ENCODE assay signal across 8 mouse cellular contexts in the genomic region with DNA sequence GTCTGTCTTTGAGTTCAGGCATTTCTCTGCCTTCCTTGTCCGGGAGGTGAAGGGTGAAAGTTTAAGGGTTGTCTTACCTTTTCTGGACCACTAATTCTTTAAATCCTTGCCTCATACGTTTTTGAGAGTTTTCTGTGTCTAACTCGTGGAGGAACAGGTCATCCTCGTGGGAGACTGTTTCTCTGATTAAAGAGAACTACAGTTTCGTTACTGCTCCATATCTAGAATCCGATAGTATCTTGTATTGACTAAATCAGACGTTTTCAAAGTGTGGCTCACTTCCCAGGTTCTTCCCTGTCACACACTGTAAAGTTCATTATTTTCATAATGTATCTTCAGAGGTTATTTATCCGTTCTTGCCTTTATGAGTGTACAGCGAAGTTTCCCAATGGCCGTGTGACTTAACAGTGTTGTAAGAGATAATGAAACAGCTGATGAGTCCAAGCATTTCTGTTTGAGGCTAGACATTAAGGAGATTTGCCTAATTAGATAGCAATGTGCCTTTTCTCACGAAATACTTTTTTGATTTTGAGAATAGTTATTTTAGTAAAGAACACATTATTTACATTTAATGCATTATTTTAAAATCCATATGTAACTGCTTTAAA. TPM values are rescaled to one million over a fixed set of nuclear protein-coding genes. Genes with fewer than 3 reads are reported as not detected.
A peak's percentile ranks its signal among the peaks of the same experiment; 100 is the strongest.
DNase-seq lines count a peak whose midpoint lies in the region; ATAC-seq and TF ChIP-seq lines count a peak whose summit lies in the region.

No protein-coding gene starts in this region.

- peaks cover 13% of the 10 kb centered on the region for H3K36me3 ChIP-seq in heart, adult 2 months (ENCODE audit: control insufficient read depth, insufficient read depth, low read length)
- no peaks in the 10 kb centered on the region for H3K36me3 ChIP-seq in hindbrain, embryonic 10.5 days

- intact Hi-C loops in heart, adult 2 months (cut with DNase I), result no loop called here
- intact Hi-C loops in heart, postnatal 36 days (cut with DNase I), result loop anchor here (2.0 kb wide), 1 partner anchor 14 kb away; no protein-coding TSS in a partner anchor

- H3K4me3 ChIP-seq in heart, adult 2 months, result peak overlapping the region; percentile 99
- peak overlapping the region; percentile 30 for H3K4me3 ChIP-seq in bone marrow, adult 2 months (replicated peaks; ENCODE audit: control insufficient read depth, low read depth, low read length)
- H3K4me3 ChIP-seq in hindbrain, embryonic 10.5 days, result peak overlapping the region; percentile 90

- no peak for TF ChIP-seq CTCF in heart, adult 2 months (IDR thresholded peaks at IDR 0.05)
- no peak for TF ChIP-seq CTCF in bone marrow, adult 2 months (IDR thresholded peaks at IDR 0.05; ENCODE audit: control insufficient read depth, insufficient read depth, low read length)

- 5% methylated on average over 11 of the region's 11 CpGs for WGBS in heart, adult 2 months
- WGBS in bone marrow, adult 2 months, result 6% methylated on average over 11 of the region's 11 CpGs
- 26% methylated on average over 11 of the region's 11 CpGs for WGBS in hindbrain, embryonic 10.5 days

- TF ChIP-seq POLR2A in heart, adult 2 months (IDR thresholded peaks at IDR 0.05; ENCODE audit: insufficient read depth, low read depth, low read length), result no peak
- no peak for TF ChIP-seq POLR2A in bone marrow, adult 2 months (IDR thresholded peaks at IDR 0.05; ENCODE audit: borderline replicate concordance, control insufficient read depth, low read depth, low read length)

- TF ChIP-seq EP300 in heart, adult 2 months (IDR thresholded peaks at IDR 0.05; ENCODE audit: insufficient read depth, low read depth, low read length), result no peak

- peak overlapping the region; percentile 79; the same call in 1 of the 2 replicates for H3K9ac ChIP-seq in heart, adult 2 months (ENCODE audit: low read depth, low read length)

- no peaks in the 10 kb centered on the region for H3K9me3 ChIP-seq in hindbrain, embryonic 10.5 days

- peak overlapping the region; percentile 62 for H3K27ac ChIP-seq in heart, adult 2 months
- no peak overlapping the region; the same call in 1 of the 2 replicates for H3K27ac ChIP-seq in bone marrow, adult 2 months (ENCODE audit: control insufficient read depth, insufficient read depth, low read depth, low read length, poor library complexity)
- H3K27ac ChIP-seq in hindbrain, embryonic 10.5 days, result peak overlapping the region; percentile 89; the same call in 1 of the 2 replicates

- peak; percentile 37 for ATAC-seq in megakaryocyte, adult 5-6 weeks (ENCODE audit: poor library complexity, severe bottlenecking)

- no peak for DNase-seq in heart, adult 2 months
- no peak for DNase-seq in heart, postnatal 36 days
- DNase-seq in hindbrain, embryonic 10.5 days (ENCODE audit: low spot score), result no peak
- DNase-seq in cerebellum, postnatal 4 days (ENCODE audit: low spot score in 2 of 2), result no peak
- DNase-seq in adrenal gland, postnatal 36 days, result no peak
- DNase-seq in B cell, adult 2 months, result no peak

- peaks cover 6% of the 10 kb centered on the region for H3K4me1 ChIP-seq in heart, adult 2 months (ENCODE audit: control insufficient read depth, insufficient read depth, low read length)
- peaks cover 2% of the 10 kb centered on the region; the same call in 1 of the 2 replicates for H3K4me1 ChIP-seq in bone marrow, adult 2 months (ENCODE audit: control insufficient read depth, insufficient read depth, low read length)
- H3K4me1 ChIP-seq in hindbrain, embryonic 10.5 days (replicated peaks), result peaks cover 6% of the 10 kb centered on the region

- H3K27me3 ChIP-seq in heart, adult 2 months (ENCODE audit: control insufficient read depth, insufficient read depth, low read length), result no peaks in the 10 kb centered on the region
- H3K27me3 ChIP-seq in hindbrain, embryonic 10.5 days (ENCODE audit: insufficient read depth, poor library complexity, severe bottlenecking), result no peaks in the 10 kb centered on the region

- 0 out of 2 replicates have a peak, but pooled peaks cover 2% of the 10 kb centered on the region for H3K79me2 ChIP-seq in heart, adult 2 months (replicated peaks; ENCODE audit: control insufficient read depth, insufficient read depth, low read length)

RNA-seq across cellular contexts. Expression of a gene that starts 0.9 kb away (rescaled TPM):
- 10 to 100 TPM; 23.7 to 29.0 TPM for total RNA-seq in heart, adult 2 months (2021)
- 5.9 and 10.5 TPM in 2 replicates for polyA plus RNA-seq in heart, adult 2 months (2012; rRNA removed)
- 10 to 100 TPM; 18.5 to 24.0 TPM for total RNA-seq in heart, postnatal 36 days (2021)
- 3.8 and 5.0 TPM in 2 replicates for polyA plus RNA-seq in bone marrow, adult 2 months (2011; ENCODE audit: insufficient read depth, insufficient read length, low replicate concordance, missing spikeins)
- 3.8 TPM in 2 replicates for polyA plus RNA-seq in hindbrain, embryonic 10.5 days (2016; fragmentation: Nextera tagmentation; extraction: Ambion mirVana)
- 37.6 and 39.2 TPM in 2 replicates for total RNA-seq in megakaryocyte, adult 5-6 weeks (2015)
- 15.3 and 18.3 TPM in 2 replicates for total RNA-seq in megakaryocyte, adult 5-6 weeks (2017)
- total RNA-seq in adrenal gland, postnatal 36 days (2021), result 10 to 100 TPM; 17.7 to 33.5 TPM

RNA-seq across cellular contexts. Expression of a gene that starts 47.2 kb away (rescaled TPM):
- total RNA-seq in heart, adult 2 months (2021), result under 1 TPM in 1 of 2 experiments, not detected in 1; 0.16 TPM
- 0.04 and 0.06 TPM in 2 replicates for polyA plus RNA-seq in heart, adult 2 months (2012; rRNA removed)
- total RNA-seq in heart, postnatal 36 days (2021), result under 1 TPM in 1 of 2 experiments, not detected in 1; 0.08 TPM
- not detected in 2 replicates for polyA plus RNA-seq in bone marrow, adult 2 months (2011; ENCODE audit: insufficient read depth, insufficient read length, low replicate concordance, missing spikeins)
- 0.85 and 1.7 TPM in 2 replicates for polyA plus RNA-seq in hindbrain, embryonic 10.5 days (2016; fragmentation: Nextera tagmentation; extraction: Ambion mirVana)
- total RNA-seq in megakaryocyte, adult 5-6 weeks (2015), result 0.07 and 0.39 TPM in 2 replicates
- total RNA-seq in megakaryocyte, adult 5-6 weeks (2017), result 0.48 and 0.65 TPM in 2 replicates
- not detected for total RNA-seq in adrenal gland, postnatal 36 days (2021)

Comparison
In these comparisons a context has a peak if more than half of its experiments do, and no peak if none do; other contexts are left out.
1. H3K4me3 ChIP-seq: peak in every context shown above with its lines; median percentile 99 in heart, adult 2 months; 90 in hindbrain, embryonic 10.5 days; 30 in bone marrow, adult 2 months.